Mouse (Mus musculus): ENCODE data around the gene Dgkg.

DNA sequence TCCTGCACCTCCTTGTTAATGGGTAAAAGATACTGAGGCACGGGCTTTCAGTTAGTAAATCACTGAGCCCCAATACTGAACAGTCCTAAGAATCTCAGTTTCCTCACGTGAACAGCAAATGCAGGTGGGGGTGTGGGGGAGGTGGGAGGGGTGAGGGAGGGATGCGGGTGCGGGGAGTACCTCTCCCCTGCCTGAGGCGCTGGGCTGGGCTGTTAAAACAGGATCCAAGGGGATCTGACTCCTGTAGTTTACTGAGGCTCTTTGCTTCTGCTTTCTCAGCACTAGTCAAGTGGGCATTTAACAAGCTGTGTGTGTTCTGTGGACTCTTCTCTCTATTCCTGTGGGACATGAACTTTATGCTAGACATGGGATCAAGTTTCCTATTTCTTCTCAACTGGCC, 141.5 kb downstream of the Dgkg start:
- TF ChIP-seq CTCF (IDR thresholded peaks at IDR 0.05; ENCODE audit: insufficient read depth, low read length) (no peak), POLR2A (IDR thresholded peaks at IDR 0.05; ENCODE audit: borderline replicate concordance, extremely low read depth, low read depth, low read length) (no peak)

Data from lung, adult 2 months (tissue).